Mouse (Mus musculus) C2C12 (cell line): ENCODE measurements around the gene Pttg1.

ENCODE experiments used
- CTCF ChIP-seq: IDR thresholded peaks from one replicate; pipeline ENCODE4 v1.5.1; 2011; ENCODE audit not compliant: control insufficient read depth, insufficient read depth, insufficient read length
- MYOG ChIP-seq: IDR thresholded peaks from one replicate; pipeline ENCODE4 v1.6.1; 2011; ENCODE audit not compliant: control insufficient read depth, insufficient read length; ENCODE audit errors: extremely low read depth

DNA sequence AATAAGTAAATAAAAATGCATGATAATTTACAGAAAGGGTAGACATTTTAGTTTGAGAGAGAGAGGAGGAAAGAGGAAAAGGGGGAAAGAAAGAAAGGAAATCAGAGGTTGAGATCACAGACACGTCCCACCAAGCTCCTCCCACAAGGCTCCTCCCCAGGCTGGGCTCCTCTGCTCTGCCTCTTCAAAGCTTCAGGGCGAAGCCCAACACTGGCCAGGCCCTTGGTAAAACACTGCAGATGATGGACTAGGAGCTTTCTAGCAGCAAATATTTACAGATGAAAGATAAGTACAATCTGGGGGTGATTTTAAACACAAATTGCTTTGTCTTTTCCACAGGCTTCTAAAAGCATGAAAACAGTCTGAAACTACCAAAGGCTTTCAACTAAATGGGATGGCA, 33.3 kb downstream of the Pttg1 start:
- TF ChIP-seq MYOG: no peak
- no peak for TF ChIP-seq CTCF
